Mouse (Mus musculus) E14TG2a.4 (cell line): ENCODE measurements around the gene Cnot11.

Source experiments
- H3K27me3 ChIP-seq: 2 replicates; pipeline ENCODE4 v1.6.1; 2014; ENCODE audit warnings: low read length, control low read depth; ENCODE audit not compliant: insufficient read depth
- H3K36me3 ChIP-seq: 2 replicates; pipeline ENCODE4 v1.6.1; 2014; ENCODE audit warnings: low read length, control low read depth; ENCODE audit not compliant: insufficient read depth
- H3K4me1 ChIP-seq: replicated peaks from 2 replicates; pipeline ENCODE4 v1.6.1; 2014; ENCODE audit warnings: low read depth, low read length, control low read depth
- H3K4me3 ChIP-seq: replicated peaks from 2 replicates; pipeline ENCODE4 v1.5.1; 2014; ENCODE audit warnings: mild to moderate bottlenecking, low read length
- H3K9me3 ChIP-seq: 2 replicates; pipeline ENCODE4 v1.6.1; 2014; ENCODE audit warnings: low read length, control low read depth
- CTCF ChIP-seq: conservative IDR thresholded peaks from 2 replicates; pipeline ENCODE4 v1.5.1; 2014; ENCODE audit warnings: low read length
- NANOG ChIP-seq: IDR thresholded peaks from 2 replicates; pipeline ENCODE4 v1.6.1; 2014; ENCODE audit warnings: borderline replicate concordance, low read length, mixed read lengths
- POU5F1 ChIP-seq: IDR thresholded peaks from 2 replicates; pipeline ENCODE4 v1.6.1; 2014; ENCODE audit warnings: low read length, borderline replicate concordance

Cnot11 gene

GRCm38 (mm10) chr1:39564603-39565002 is 29.8 kb downstream of the Cnot11 start:
- peaks cover 41% of the 10 kb centered on the region for H3K4me1 ChIP-seq
- TF ChIP-seq CTCF (no peak), NANOG (no peak), POU5F1 (no peak)
- H3K36me3 ChIP-seq: peaks cover 56% of the 10 kb centered on the region
- H3K27me3 ChIP-seq: no peaks in the 10 kb centered on the region
- no peaks in the 10 kb centered on the region for H3K9me3 ChIP-seq
- H3K4me3 ChIP-seq: no peak overlapping the region

GRCm38 (mm10) chr1:39568079-39568478 is 33.3 kb downstream of the Cnot11 start:
- peaks cover 43% of the 10 kb centered on the region for H3K4me1 ChIP-seq
- no peak for TF ChIP-seq CTCF
- TF ChIP-seq POU5F1: no peak
- no peak for TF ChIP-seq NANOG
- no peaks in the 10 kb centered on the region for H3K27me3 ChIP-seq
- peaks cover 48% of the 10 kb centered on the region for H3K36me3 ChIP-seq
- H3K9me3 ChIP-seq: no peaks in the 10 kb centered on the region
- no peak overlapping the region for H3K4me3 ChIP-seq

- no peaks in the 10 kb centered on the region for H3K9me3 ChIP-seq
- H3K36me3 ChIP-seq: peaks cover 40% of the 10 kb centered on the region
- H3K4me1 ChIP-seq: peaks cover 42% of the 10 kb centered on the region
- H3K4me3 ChIP-seq: no peak overlapping the region
- peaks cover 3% of the 10 kb centered on the region; the same call in 1 of the 2 replicates for H3K27me3 ChIP-seq
- no peak for TF ChIP-seq POU5F1
- no peak for TF ChIP-seq CTCF
- TF ChIP-seq NANOG: no peak
Measured at GRCm38 (mm10) chr1:39571653-39572052, 36.9 kb downstream of the Cnot11 start.

GRCm38 (mm10) chr1:39573890-39574289 is 39.1 kb downstream of the Cnot11 start:
- no peak for TF ChIP-seq CTCF
- TF ChIP-seq POU5F1: no peak
- TF ChIP-seq NANOG: no peak
- peaks cover 3% of the 10 kb centered on the region; the same call in 1 of the 2 replicates for H3K27me3 ChIP-seq
- H3K9me3 ChIP-seq: no peaks in the 10 kb centered on the region
- peaks cover 37% of the 10 kb centered on the region for H3K36me3 ChIP-seq
- H3K4me3 ChIP-seq: no peak overlapping the region
- peaks cover 34% of the 10 kb centered on the region for H3K4me1 ChIP-seq

GRCm38 (mm10) chr1:39575778-39576375 is 41.1 kb downstream of the Cnot11 start:
- Histone ChIP-seq H3K27me3 (peaks cover 3% of the 10 kb centered on the region; the same call in 1 of the 2 replicates), H3K9me3 (no peaks in the 10 kb centered on the region), H3K36me3 (peaks cover 31% of the 10 kb centered on the region), H3K4me3 (peak overlapping the region; percentile 91), H3K4me1 (peaks cover 44% of the 10 kb centered on the region)
- TF ChIP-seq POU5F1 (no peak), CTCF (no peak), NANOG (no peak)

GRCm38 (mm10) chr1:39576431-39577243 is 41.8 kb downstream of the Cnot11 start:
- TF ChIP-seq POU5F1: no peak
- TF ChIP-seq CTCF: no peak
- no peak for TF ChIP-seq NANOG
- H3K4me3 ChIP-seq: peak overlapping the region; percentile 91

GRCm38 (mm10) chr1:39577253-39577705 is 42.5 kb downstream of the Cnot11 start, which contains the start of gene Rnf149:
TSS of gene Rnf149 (minus strand) at chr1:39577405.
- no peak for TF ChIP-seq CTCF
- TF ChIP-seq NANOG: no peak
- TF ChIP-seq POU5F1: no peak
- H3K36me3 ChIP-seq: peaks cover 21% of the 10 kb centered on the region
- peaks cover 6% of the 10 kb centered on the region; the same call in 1 of the 2 replicates for H3K27me3 ChIP-seq
- H3K9me3 ChIP-seq: no peaks in the 10 kb centered on the region
- H3K4me3 ChIP-seq: peak within 1 kb of the TSS; percentile 91
- H3K4me1 ChIP-seq: peaks cover 42% of the 10 kb centered on the region

More at GRCm38 (mm10) chr1:39576431-39577243, 41.8 kb downstream of the Cnot11 start:
- peaks cover 44% of the 10 kb centered on the region for H3K4me1 ChIP-seq
- H3K36me3 ChIP-seq: peaks cover 25% of the 10 kb centered on the region
- no peaks in the 10 kb centered on the region for H3K9me3 ChIP-seq
- peaks cover 3% of the 10 kb centered on the region; the same call in 1 of the 2 replicates for H3K27me3 ChIP-seq

GRCm38 (mm10) chr1:39578446-39578845 is 43.7 kb downstream of the Cnot11 start:
- Histone ChIP-seq H3K4me1 (peaks cover 39% of the 10 kb centered on the region), H3K36me3 (peaks cover 12% of the 10 kb centered on the region; the same call in 1 of the 2 replicates), H3K27me3 (peaks cover 6% of the 10 kb centered on the region; the same call in 1 of the 2 replicates), H3K4me3 (no peak overlapping the region), H3K9me3 (no peaks in the 10 kb centered on the region)
- no peak for TF ChIP-seq NANOG
- no peak for TF ChIP-seq CTCF
